Mouse (Mus musculus): ENCODE results near the gene Gde1. TPM values are rescaled to one million over a fixed set of nuclear protein-coding genes. Genes with fewer than 3 reads are reported as not detected.

The Gde1 gene
- polyA plus RNA-seq (2015; fragmentation: Nextera tagmentation; extraction: Ambion mirVana): 90.1 and 91.2 TPM in 2 replicates

DNA sequence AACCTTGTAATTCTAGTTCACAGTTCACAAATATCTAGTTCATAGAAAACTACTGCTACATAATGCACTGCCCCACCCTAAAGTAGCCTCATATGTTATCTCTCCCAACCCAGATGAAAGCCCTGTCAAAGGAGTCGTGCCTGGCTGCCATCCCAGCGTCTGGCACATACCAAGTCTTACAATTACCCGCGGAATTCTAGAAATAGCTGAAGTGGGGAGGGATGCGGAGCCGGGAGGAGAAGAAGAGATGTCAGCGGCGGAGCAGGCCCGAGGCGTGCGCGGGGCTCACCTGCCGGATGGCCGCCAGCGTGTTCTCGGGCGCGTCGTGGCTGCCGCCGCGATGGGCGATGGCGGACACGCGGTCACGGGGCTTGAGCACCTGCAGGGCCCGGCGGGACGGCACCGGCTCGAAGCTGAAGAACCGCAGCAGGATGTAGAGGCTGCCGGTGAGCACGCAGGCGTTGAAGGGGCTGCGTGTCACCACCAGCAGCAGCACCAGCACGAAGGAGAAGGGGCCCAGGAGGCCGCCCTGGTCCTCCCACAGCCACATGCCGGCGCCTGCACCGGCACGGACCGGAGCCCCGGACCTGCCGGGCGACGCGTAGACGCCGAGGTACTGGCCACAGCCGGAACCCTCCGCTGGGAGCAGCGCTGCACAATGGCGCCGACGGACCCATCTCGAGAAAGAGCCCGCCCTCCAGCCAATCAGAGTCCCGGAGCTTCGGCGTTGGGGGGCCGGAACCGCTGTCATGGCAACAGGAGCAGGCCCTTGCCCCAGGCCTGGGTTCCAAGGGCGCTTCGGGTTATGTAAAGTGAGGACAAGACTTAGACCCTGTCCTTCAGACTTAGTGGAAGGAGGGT lies at the start of gene Gde1:
Gde1 (minus strand) TSS at position 678 of the 861 bp plus-strand sequence.

DNA sequence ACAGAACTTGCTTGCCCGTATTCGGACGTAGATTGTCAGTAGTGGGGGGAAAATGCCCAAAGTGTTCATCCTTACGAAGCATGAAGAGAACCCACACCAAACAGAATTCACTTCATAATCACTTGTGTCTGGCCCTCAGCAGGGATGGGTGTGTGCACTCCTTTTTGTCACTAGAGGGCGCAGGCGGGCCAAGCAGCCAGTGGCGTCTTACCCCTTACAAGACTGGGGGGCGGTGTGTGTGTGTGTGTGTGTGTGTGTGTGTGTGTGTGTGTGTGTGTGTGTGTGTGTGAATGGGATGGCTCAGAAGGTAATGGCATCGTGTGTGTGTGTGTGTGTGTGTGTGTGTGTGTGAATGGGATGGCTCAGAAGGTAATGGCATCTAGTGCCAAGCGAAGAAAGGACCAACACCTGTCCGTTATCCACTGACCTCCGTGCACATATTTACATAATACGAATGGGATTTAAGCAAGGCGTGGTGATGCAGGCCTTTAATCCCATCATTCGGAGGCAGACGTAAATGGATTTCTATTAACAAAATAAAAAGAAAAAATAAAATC lies 34.5 kb upstream of the Gde1 start, which contains the start of gene Vps35l:
Vps35l (plus strand) TSS at position 252 of the 557 bp plus-strand sequence.

DNA sequence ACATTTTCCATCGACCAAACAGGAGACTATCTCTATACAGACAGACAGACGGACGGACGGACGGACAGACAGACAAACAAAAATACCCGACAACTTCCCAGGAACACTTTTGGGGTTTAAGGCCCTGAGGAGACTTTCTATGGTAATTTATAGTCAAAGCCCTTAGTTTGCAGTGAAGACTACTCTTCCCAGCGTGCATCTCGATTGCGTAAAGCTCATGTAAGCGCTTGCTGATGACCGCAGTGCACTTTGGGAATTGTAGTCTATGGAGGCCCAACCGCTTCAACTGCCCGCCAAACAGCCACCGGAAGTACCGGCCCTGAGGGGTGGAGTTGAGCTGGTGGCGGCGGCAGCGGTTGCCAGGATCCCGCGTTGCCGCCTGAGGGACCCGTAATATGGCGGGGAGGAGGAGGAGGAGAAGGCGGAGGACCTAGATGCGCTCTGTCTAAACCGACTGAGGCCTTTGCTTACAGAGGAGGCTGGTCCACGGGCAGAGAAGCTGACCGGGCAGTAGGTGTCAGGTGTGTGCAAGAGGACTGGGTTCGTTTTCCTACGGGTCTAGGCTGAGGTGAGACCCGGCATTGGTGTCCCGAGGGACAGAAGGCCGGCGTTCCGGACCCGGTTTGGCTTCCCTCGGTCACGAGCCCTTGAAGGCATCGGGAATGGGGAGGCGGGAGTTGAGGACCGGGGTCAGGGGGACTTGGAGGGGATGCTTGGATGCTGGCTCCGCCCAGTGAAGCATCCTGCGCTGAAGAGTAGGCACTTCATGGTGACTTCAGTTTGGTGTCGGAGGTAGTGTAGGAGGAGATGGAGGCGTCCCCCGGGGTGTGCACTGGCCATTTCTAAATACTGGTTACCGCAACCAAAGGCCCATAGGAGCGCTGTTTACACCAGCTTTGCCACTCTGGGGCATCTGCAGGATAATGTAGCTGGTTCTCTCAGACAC lies 6.9 kb upstream of the Gde1 start, which contains the start of gene Ccp110:
Ccp110 (plus strand) TSS at position 325 of the 946 bp plus-strand sequence.

Other genes with a start within 250 kb of the Gde1 start
- 5.0 and 5.5 TPM in 2 replicates for gene Itpripl2, start 213.8 kb downstream of the Gde1 start, polyA plus RNA-seq (2015; fragmentation: Nextera tagmentation; extraction: Ambion mirVana)
- gene Coq7, start 172.4 kb downstream of the Gde1 start, polyA plus RNA-seq (2015; fragmentation: Nextera tagmentation; extraction: Ambion mirVana): 75.0 and 81.2 TPM in 2 replicates
- gene Tmc7, start 121.0 kb downstream of the Gde1 start, polyA plus RNA-seq (2015; fragmentation: Nextera tagmentation; extraction: Ambion mirVana): 2.2 and 2.5 TPM in 2 replicates
- 0.04 TPM in 1 of 2 replicates, not detected in the other for gene Tmc5, start 108.5 kb downstream of the Gde1 start, polyA plus RNA-seq (2015; fragmentation: Nextera tagmentation; extraction: Ambion mirVana)
- gene Ccp110, start 6.8 kb upstream of the Gde1 start, polyA plus RNA-seq (2015; fragmentation: Nextera tagmentation; extraction: Ambion mirVana): 2.2 and 2.9 TPM in 2 replicates
- 46.9 and 48.2 TPM in 2 replicates for gene Vps35l, start 34.4 kb upstream of the Gde1 start, polyA plus RNA-seq (2015; fragmentation: Nextera tagmentation; extraction: Ambion mirVana)
- 2.0 and 2.2 TPM in 2 replicates for gene Iqck, start 150.0 kb upstream of the Gde1 start, polyA plus RNA-seq (2015; fragmentation: Nextera tagmentation; extraction: Ambion mirVana)
- 54.2 and 56.9 TPM in 2 replicates for gene Knop1, start 150.5 kb upstream of the Gde1 start, polyA plus RNA-seq (2015; fragmentation: Nextera tagmentation; extraction: Ambion mirVana)